Comparison of ENCODE assay signal across 19 mouse cellular contexts in the genomic region with DNA sequence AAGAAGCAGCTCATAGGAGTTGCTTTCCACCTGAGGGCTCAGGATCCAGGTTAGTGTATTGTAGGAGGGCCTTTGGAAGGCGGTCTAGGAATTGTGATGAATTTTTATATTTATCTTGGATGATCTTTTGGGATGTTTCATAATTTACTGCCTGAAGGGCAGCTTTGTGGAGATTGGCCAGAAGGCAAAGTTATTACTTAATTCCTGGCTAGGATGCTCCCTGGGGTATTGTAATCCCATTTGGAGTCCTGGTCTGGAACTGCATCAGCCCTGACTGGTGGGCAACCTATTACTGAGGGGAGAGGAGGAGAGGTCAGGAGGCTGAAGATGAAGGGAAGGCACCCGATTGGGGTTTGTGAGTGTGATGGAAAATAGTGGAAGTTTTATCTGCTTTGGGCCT.
"Had no signal": no experiment of that assay in that cellular context is flagged by ENCODE, and none has a peak within 500 bp of the region (broad histone marks: within the 10 kb centered on the region; RNA-seq: fewer than 3 reads in every experiment).

No protein-coding gene starts in this region.

- H3K4me3 ChIP-seq: lung, embryonic 15.5 days; midbrain, embryonic 10.5 days; midbrain, embryonic 12.5 days; myocyte; neural tube, embryonic 13.5 days; neural tube, embryonic 15.5 days had no signal

- H3K27me3 ChIP-seq: lung, embryonic 15.5 days; midbrain, embryonic 12.5 days; neural tube, embryonic 13.5 days; neural tube, embryonic 15.5 days had no signal

- DNase-seq: liver, postnatal 0 days; lung, adult 2 months; lung, postnatal 4 days; retina, postnatal 1 day; right cerebral cortex, adult 18-20 months; right cerebral cortex, postnatal 25 days; right cerebral cortex, postnatal 4 days; spleen, adult 18-20 months; thymus, adult 18-20 months; thymus, postnatal 14 days; thymus, postnatal 36 days had no signal

- H3K4me1 ChIP-seq: midbrain, embryonic 12.5 days had no signal

- H3K36me3 ChIP-seq: lung, embryonic 15.5 days; midbrain, embryonic 10.5 days; midbrain, embryonic 12.5 days; neural tube, embryonic 13.5 days; neural tube, embryonic 15.5 days had no signal

- H3K9ac ChIP-seq: liver, postnatal 0 days; lung, embryonic 15.5 days; midbrain, embryonic 12.5 days; neural tube, embryonic 13.5 days; neural tube, embryonic 15.5 days had no signal

- H3K4me2 ChIP-seq: lung, embryonic 15.5 days; midbrain, embryonic 12.5 days; neural tube, embryonic 13.5 days; neural tube, embryonic 15.5 days had no signal

- H3K9me3 ChIP-seq: lung, embryonic 15.5 days; midbrain, embryonic 10.5 days; midbrain, embryonic 12.5 days; neural tube, embryonic 13.5 days; neural tube, embryonic 15.5 days had no signal

- H3K27ac ChIP-seq: lung, embryonic 15.5 days; midbrain, embryonic 10.5 days; midbrain, embryonic 12.5 days; neural tube, embryonic 13.5 days; neural tube, embryonic 15.5 days had no signal

- ATAC-seq: liver, postnatal 0 days; lung, postnatal 0 days; midbrain, embryonic 16.5 days had no signal
